Mouse (Mus musculus) thymus, postnatal 4 days (tissue): ENCODE data around the gene Topbp1.

Source experiments
- DNase-seq: peaks from one replicate; pipeline ENCODE4 v3.0.0; 2021

Gene Topbp1

DNA sequence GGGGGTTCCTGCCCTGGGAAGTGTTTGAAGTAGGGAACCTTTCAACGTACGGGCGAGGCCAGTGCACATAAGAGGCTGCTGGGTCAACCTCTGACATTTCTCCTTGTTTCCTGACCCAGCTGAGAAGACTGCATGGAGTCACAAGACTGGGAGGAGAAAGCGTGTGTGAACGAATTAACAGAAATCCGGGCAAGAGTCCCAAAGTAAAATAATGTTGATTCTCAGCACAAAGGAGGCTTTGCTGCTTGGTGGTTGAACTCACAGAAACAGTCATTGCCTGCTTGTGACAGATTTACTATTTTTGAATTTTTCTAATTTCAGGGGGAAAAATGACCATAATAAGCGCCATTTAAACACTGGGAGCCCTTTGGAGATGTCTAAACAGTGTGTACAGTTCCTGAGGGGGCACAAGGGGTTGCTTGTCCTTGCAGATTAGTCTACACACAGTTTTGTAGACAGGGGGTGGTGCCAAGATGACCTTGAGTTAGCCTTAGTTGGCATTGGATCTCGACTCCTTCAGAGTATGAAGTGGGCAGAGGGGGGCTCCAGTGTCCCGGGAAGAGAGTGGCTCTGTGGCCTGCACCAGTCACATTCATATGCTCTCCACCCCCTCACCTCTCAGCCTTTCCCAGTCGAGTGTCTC lies 82.1 kb downstream of the Topbp1 start:
- no peak for DNase-seq

DNA sequence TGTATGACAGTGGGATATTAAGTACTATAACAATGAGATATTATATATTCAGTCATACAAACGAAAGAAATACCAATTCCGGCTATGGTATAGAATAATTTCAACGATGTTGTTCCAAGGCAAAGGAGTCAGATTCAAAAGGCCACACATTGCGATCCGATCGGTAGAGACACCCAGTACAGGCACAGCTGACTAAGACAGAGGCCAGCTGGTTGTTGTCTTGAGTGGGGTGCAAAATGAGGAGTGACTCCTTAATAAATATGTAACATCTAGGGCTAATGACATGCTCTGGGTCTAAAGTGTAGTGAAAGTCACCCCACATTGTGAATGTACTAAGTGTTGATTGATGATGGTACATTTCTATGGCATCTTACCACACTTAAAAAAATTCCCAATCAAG lies 84.2 kb downstream of the Topbp1 start:
- no peak for DNase-seq

DNA sequence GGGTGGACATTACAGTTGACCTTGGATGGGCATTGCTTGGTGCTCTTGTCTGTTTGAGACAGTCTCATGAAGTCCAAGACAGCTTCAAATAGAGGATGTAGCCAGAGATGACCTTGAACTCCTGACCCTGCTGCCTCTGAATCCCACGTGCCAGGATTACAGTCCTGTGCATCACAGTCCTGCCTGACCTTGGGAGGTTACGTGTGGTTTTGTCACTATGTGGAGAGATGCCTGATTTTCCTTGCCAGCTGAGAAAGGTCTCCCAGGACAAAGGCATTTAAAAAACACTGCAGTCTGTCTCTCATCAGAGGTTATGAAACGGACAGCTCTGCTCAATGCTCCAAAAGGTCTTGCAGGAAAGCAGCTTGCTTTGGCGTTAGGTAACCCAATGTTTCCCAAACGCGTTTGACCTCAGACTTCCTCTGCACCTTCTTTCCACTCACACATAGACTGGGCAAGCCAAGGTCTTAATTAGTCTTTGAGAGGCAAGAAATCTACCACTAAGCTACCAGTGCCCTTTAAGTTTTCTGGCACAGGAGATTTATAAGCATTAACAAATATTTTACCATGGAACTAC lies 86.9 kb downstream of the Topbp1 start:
- DNase-seq, result no peak

DNA sequence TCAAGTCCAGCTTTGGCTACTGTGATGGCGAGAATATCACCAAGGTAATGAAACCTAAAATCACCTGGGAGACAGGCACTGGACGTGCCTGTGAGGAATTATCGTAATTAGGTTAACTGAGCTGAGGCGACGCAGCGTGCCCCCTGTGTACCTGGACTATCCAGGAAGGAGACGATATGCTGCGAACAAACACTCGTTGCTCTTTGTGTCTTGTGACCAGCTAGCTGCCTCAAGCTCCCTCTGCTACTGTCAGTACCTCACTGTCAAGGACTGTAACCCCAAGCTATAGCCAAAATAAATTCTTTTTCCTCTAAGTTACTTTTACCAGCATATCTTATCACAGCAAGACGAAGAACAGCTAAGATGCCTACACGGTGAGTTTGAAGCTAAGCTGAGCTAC lies 88.2 kb downstream of the Topbp1 start:
- DNase-seq, result no peak

DNA sequence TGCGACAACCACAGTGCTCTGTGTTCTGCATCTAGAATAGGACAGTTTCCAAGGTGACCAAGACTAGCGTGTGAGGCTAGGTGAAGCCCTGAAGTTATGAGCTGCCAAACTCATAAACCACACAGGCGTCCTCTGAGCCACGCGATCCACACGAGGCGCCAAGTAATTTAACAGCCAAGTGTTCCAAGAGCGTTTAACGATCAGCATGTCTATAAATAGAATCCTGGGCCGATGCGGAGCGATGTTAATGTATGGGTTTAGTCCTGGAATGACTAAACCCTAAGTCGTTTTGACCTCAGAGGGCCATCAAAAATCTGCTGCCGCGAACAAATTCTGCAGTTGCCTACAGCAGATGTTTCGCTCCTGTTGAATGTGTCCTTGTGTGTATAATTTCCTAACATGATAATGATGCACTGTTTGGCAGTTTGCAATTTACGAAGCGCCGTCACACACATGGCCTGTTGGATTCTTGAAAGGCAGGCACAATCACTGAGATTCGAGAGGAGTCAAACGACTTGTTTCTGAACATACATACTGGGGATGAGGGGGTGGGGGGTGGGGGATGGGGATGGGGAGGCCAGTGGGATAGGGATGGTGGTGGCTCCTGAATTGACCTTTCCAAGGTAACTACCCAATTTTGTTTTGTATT lies 93.6 kb downstream of the Topbp1 start:
- no peak for DNase-seq
